ENCODE assay signal across 18 mouse cellular contexts in the genomic region with DNA sequence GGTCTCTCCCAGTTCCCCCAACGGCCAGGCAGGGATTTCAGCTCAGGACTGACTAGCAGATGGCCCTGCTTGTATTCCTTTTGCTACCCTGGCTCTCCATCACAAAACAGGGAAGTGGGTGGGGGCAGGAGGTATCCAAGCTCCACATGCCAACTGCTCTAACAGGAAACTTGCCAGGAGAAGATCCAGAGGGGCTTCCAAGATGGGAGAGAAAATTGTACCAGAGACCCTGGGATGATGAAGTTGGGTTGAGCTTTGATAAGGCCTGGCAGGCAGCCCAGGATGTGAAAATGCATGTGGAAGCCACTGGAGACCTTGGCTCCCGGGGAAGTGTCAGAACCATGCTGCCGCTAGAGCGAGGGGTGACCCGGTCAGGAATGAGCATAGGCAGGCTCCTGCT. TPM values are rescaled to one million over a fixed set of nuclear protein-coding genes. Genes with fewer than 3 reads are reported as not detected.
DNase-seq lines count a peak whose midpoint lies in the region; ATAC-seq and TF ChIP-seq lines count a peak whose summit lies in the region.
"Had no signal": no experiment of that assay in that cellular context is flagged by ENCODE, and none has a peak within 500 bp of the region (broad histone marks: within the 10 kb centered on the region; RNA-seq: fewer than 3 reads in every experiment).

No protein-coding gene starts in this region.

- H3K27ac ChIP-seq in lung, embryonic 14.5 days (ENCODE audit: low read depth): peak overlapping the region; percentile 12; the same call in 1 of the 2 replicates
- H3K27ac ChIP-seq in hindbrain, postnatal 0 days: no peak overlapping the region
- H3K27ac ChIP-seq: heart, embryonic 15.5 days; limb, embryonic 15.5 days; midbrain, embryonic 12.5 days; neural tube, embryonic 12.5 days had no signal

- intact Hi-C loops in heart, postnatal 10 days (cut with DNase I): no loop called here

- H3K4me3 ChIP-seq in lung, embryonic 14.5 days (ENCODE audit: low read depth, low read length): no peak overlapping the region
- H3K4me3 ChIP-seq in hindbrain, postnatal 0 days (ENCODE audit: low read length): no peak overlapping the region
- H3K4me3 ChIP-seq: heart, embryonic 15.5 days; limb, embryonic 15.5 days; midbrain, embryonic 12.5 days; neural tube, embryonic 12.5 days had no signal

- H3K36me3 ChIP-seq in lung, embryonic 14.5 days (ENCODE audit: insufficient read depth): no peaks in the 10 kb centered on the region
- no peaks in the 10 kb centered on the region for H3K36me3 ChIP-seq in hindbrain, postnatal 0 days (ENCODE audit: insufficient read depth, low read length)
- H3K36me3 ChIP-seq: heart, embryonic 15.5 days; limb, embryonic 15.5 days; midbrain, embryonic 12.5 days; neural tube, embryonic 12.5 days had no signal

- no peak for TF ChIP-seq CTCF in lung, embryonic 14.5 days (IDR thresholded peaks at IDR 0.05; ENCODE audit: low read depth)
- TF ChIP-seq CTCF in hindbrain, postnatal 0 days (IDR thresholded peaks at IDR 0.05; ENCODE audit: low read depth): no peak

- 15% methylated on average over 5 of the region's 5 CpGs for WGBS in lung, embryonic 14.5 days
- 16% methylated on average over 5 of the region's 5 CpGs for WGBS in hindbrain, postnatal 0 days

- no peak overlapping the region; the same call in 1 of the 2 replicates for H3K9ac ChIP-seq in lung, embryonic 14.5 days
- no peak overlapping the region for H3K9ac ChIP-seq in hindbrain, postnatal 0 days (replicated peaks; ENCODE audit: low read length)
- H3K9ac ChIP-seq: heart, embryonic 15.5 days; limb, embryonic 15.5 days; midbrain, embryonic 12.5 days; neural tube, embryonic 12.5 days had no signal

- H3K4me1 ChIP-seq in lung, embryonic 14.5 days (ENCODE audit: insufficient read depth): 0 out of 2 replicates have a peak, but pooled peaks cover 3% of the 10 kb centered on the region
- no peaks in the 10 kb centered on the region for H3K4me1 ChIP-seq in hindbrain, postnatal 0 days (ENCODE audit: insufficient read depth, low read length)

- peak; percentile 13 to 30 for DNase-seq in heart, postnatal 10 days
- no peak for DNase-seq in heart, adult 9 months (ENCODE audit: low spot score in 2 of 2)
- DNase-seq in lung, embryonic 14.5 days: peak; percentile 72
- DNase-seq in lung, postnatal 36 days: no peak
- DNase-seq in adrenal gland, postnatal 25 days: peak; percentile 72
- DNase-seq in hindbrain, postnatal 0 days (ENCODE audit: low spot score): peak; percentile 40
- DNase-seq in right cerebral cortex, postnatal 10 days (ENCODE audit: low spot score in 2 of 2): no peak
- DNase-seq: cerebellum, adult 2 months; gastrocnemius, postnatal 10 days; lung, postnatal 10 days; right cerebral cortex, adult 18-20 months; thymus, adult 18-20 months had no signal

- H3K9me3 ChIP-seq in lung, embryonic 14.5 days (ENCODE audit: low read depth, low read length): no peaks in the 10 kb centered on the region
- no peaks in the 10 kb centered on the region for H3K9me3 ChIP-seq in hindbrain, postnatal 0 days (ENCODE audit: low read length)
- H3K9me3 ChIP-seq: heart, embryonic 15.5 days; limb, embryonic 15.5 days; midbrain, embryonic 12.5 days; neural tube, embryonic 12.5 days had no signal

- no peak for ATAC-seq in lung, embryonic 14.5 days (ENCODE audit: insufficient read depth)
- ATAC-seq in hindbrain, postnatal 0 days: no peak
- ATAC-seq: Patski had no signal

- peaks cover 15% of the 10 kb centered on the region for H3K27me3 ChIP-seq in lung, embryonic 14.5 days (ENCODE audit: insufficient read depth, low read length)
- H3K27me3 ChIP-seq in hindbrain, postnatal 0 days (ENCODE audit: insufficient read depth, low read length): no peaks in the 10 kb centered on the region
- H3K27me3 ChIP-seq: Patski had no signal

- H3K4me2 ChIP-seq in lung, embryonic 14.5 days: no peak overlapping the region
- H3K4me2 ChIP-seq in hindbrain, postnatal 0 days (ENCODE audit: low read depth, low read length): no peak overlapping the region
- H3K4me2 ChIP-seq: heart, embryonic 15.5 days; limb, embryonic 15.5 days; midbrain, embryonic 12.5 days; neural tube, embryonic 12.5 days had no signal

RNA-seq across cellular contexts. Expression of a gene that starts 5.7 kb away (rescaled TPM):
- total RNA-seq in heart, postnatal 10 days (2021): 1 to 10 TPM in 1 of 2 experiments, under 1 TPM in 1; 0.82 to 1.0 TPM
- 2.2 and 2.5 TPM in 2 replicates for polyA plus RNA-seq in lung, embryonic 14.5 days (2014; fragmentation: Nextera tagmentation; extraction: Ambion mirVana)
- total RNA-seq in adrenal gland, postnatal 25 days (2021): 23.1 and 28.0 TPM in 2 replicates
- total RNA-seq in hindbrain, postnatal 0 days (2014; rRNA removed): 10.7 and 10.9 TPM in 2 replicates
- 2.1 TPM in 2 replicates for polyA plus RNA-seq in hindbrain, postnatal 0 days (2015; fragmentation: Nextera tagmentation; extraction: Ambion mirVana)

RNA-seq across cellular contexts. Expression of a gene that starts 40.7 kb away (rescaled TPM):
- total RNA-seq in heart, postnatal 10 days (2021): 10 to 100 TPM; 21.4 to 26.9 TPM
- polyA plus RNA-seq in lung, embryonic 14.5 days (2014; fragmentation: Nextera tagmentation; extraction: Ambion mirVana): 36.0 and 45.4 TPM in 2 replicates
- total RNA-seq in adrenal gland, postnatal 25 days (2021): 41.5 and 45.5 TPM in 2 replicates
- total RNA-seq in hindbrain, postnatal 0 days (2014; rRNA removed): 76.0 and 78.3 TPM in 2 replicates
- 37.7 and 39.3 TPM in 2 replicates for polyA plus RNA-seq in hindbrain, postnatal 0 days (2015; fragmentation: Nextera tagmentation; extraction: Ambion mirVana)

RNA-seq across cellular contexts. Expression of a gene that starts 55.8 kb away (rescaled TPM):
- total RNA-seq in heart, postnatal 10 days (2021): under 1 TPM; 0.12 to 0.25 TPM
- polyA plus RNA-seq in lung, embryonic 14.5 days (2014; fragmentation: Nextera tagmentation; extraction: Ambion mirVana): 1.6 and 2.0 TPM in 2 replicates
- not detected in 2 replicates for total RNA-seq in adrenal gland, postnatal 25 days (2021)
- total RNA-seq in hindbrain, postnatal 0 days (2014; rRNA removed): 2.9 and 3.6 TPM in 2 replicates
- 1.9 and 2.0 TPM in 2 replicates for polyA plus RNA-seq in hindbrain, postnatal 0 days (2015; fragmentation: Nextera tagmentation; extraction: Ambion mirVana)
- total RNA-seq: CH12.LX; gastrocnemius, postnatal 10 days had no signal

Comparison
In these comparisons a context has a peak if more than half of its experiments do, and no peak if none do; other contexts are left out.
1. DNase-seq: peak in heart, postnatal 10 days (2 of 2), lung, embryonic 14.5 days (single experiment), adrenal gland, postnatal 25 days (single experiment) and hindbrain, postnatal 0 days (single experiment); none in heart, adult 9 months (0 of 2), lung, postnatal 36 days (single experiment) and right cerebral cortex, postnatal 10 days (0 of 2).